Mouse (Mus musculus): ENCODE measurements at regions not wholly inside any gene's neighbourhood (a gene's known extent, or its start where the extent isn't known, plus 50 kb on each side); places are given as distances from the start of the nearest gene placed in this dataset.

GRCm38 (mm10) chr13:115541167-115541566 is 439.4 kb upstream of the Itga1 start:
- TF ChIP-seq CTCF (IDR thresholded peaks at IDR 0.05; ENCODE audit: borderline replicate concordance, insufficient read depth, low read length) (no peak), POLR2A (IDR thresholded peaks at IDR 0.05; ENCODE audit: low read depth, low read length) (no peak)
